ENCODE assay signal across 10 mouse cellular contexts in genomic region chr15:99498781-99499180, GRCm38 (mm10). TPM values are rescaled to one million over a fixed set of nuclear protein-coding genes. Genes with fewer than 3 reads are reported as not detected.
DNase-seq lines count a peak whose midpoint lies in the region; ATAC-seq and TF ChIP-seq lines count a peak whose summit lies in the region.
"Had no signal": no experiment of that assay in that cellular context is flagged by ENCODE, and none has a peak within 500 bp of the region (broad histone marks: within the 10 kb centered on the region; RNA-seq: fewer than 3 reads in every experiment).

No protein-coding gene starts in this region.

- WGBS in intestine, embryonic 14.5 days, result 45% methylated on average over 4 of the region's 4 CpGs
- 34% methylated on average over 4 of the region's 4 CpGs for WGBS in intestine, postnatal 0 days
- WGBS in lung, adult 2 months, result 40% methylated on average over 4 of the region's 4 CpGs

- H3K4me2 ChIP-seq in intestine, embryonic 14.5 days (ENCODE audit: low read length), result no peak overlapping the region
- H3K4me2 ChIP-seq in intestine, postnatal 0 days (replicated peaks; ENCODE audit: low read depth), result no peak overlapping the region

- H3K4me1 ChIP-seq in intestine, embryonic 14.5 days (replicated peaks; ENCODE audit: control insufficient read depth, insufficient read depth, low read length), result peaks cover 22% of the 10 kb centered on the region
- no peaks in the 10 kb centered on the region for H3K4me1 ChIP-seq in intestine, postnatal 0 days (replicated peaks; ENCODE audit: control insufficient read depth, insufficient read depth, low read length)
- peaks cover 20% of the 10 kb centered on the region for H3K4me1 ChIP-seq in lung, adult 2 months (ENCODE audit: control insufficient read depth, insufficient read depth, low read length)

- ATAC-seq in intestine, embryonic 14.5 days (replicated peaks; ENCODE audit: low FRiP score, low TSS enrichment, low read depth), result 0 out of 2 replicates have a peak, but pooled peaks have one; percentile 22
- ATAC-seq in intestine, postnatal 0 days, result no peak
- ATAC-seq in granulocyte monocyte progenitor cell, adult 5-6 weeks (replicated peaks; ENCODE audit: poor library complexity, severe bottlenecking), result no peak
- ATAC-seq: forebrain, embryonic 16.5 days had no signal

- TF ChIP-seq POLR2A in lung, adult 2 months (IDR thresholded peaks at IDR 0.05; ENCODE audit: borderline replicate concordance, extremely low read depth, low read depth, low read length), result no peak; the same call in 1 of the 2 replicates

- no peaks in the 10 kb centered on the region for H3K9me3 ChIP-seq in intestine, embryonic 14.5 days (ENCODE audit: control insufficient read depth, low read length)
- H3K9me3 ChIP-seq in intestine, postnatal 0 days (ENCODE audit: control insufficient read depth), result no peaks in the 10 kb centered on the region

- H3K36me3 ChIP-seq in intestine, embryonic 14.5 days (ENCODE audit: control insufficient read depth, insufficient read depth, low read length), result no peaks in the 10 kb centered on the region
- H3K36me3 ChIP-seq in intestine, postnatal 0 days (ENCODE audit: control insufficient read depth, insufficient read depth), result no peaks in the 10 kb centered on the region

- DNase-seq in intestine, embryonic 14.5 days (ENCODE audit: low spot score), result no peak
- DNase-seq in adrenal gland, adult 2 months, result peak; percentile 84
- peak; percentile 31 to 34 for DNase-seq in heart, postnatal 14 days
- peak; percentile 60 for DNase-seq in lung, adult 2 months
- DNase-seq in right cerebral cortex, adult 18-20 months, result no peak
- DNase-seq in layer of hippocampus, postnatal 14 days (ENCODE audit: low spot score in 2 of 2), result no peak

- no peaks in the 10 kb centered on the region for H3K27me3 ChIP-seq in intestine, embryonic 14.5 days (replicated peaks; ENCODE audit: control insufficient read depth, insufficient read depth, low read length)
- no peaks in the 10 kb centered on the region; the same call in 1 of the 2 replicates for H3K27me3 ChIP-seq in intestine, postnatal 0 days (replicated peaks; ENCODE audit: control insufficient read depth, insufficient read depth, low read length)

- H3K9ac ChIP-seq in intestine, embryonic 14.5 days (ENCODE audit: low read length), result no peak overlapping the region
- no peak overlapping the region for H3K9ac ChIP-seq in intestine, postnatal 0 days (ENCODE audit: low read depth, low read length)

- intact Hi-C loops in heart, postnatal 14 days (cut with DNase I), result loop anchor here (10.0 kb wide), 2 partner anchors 276 to 406 kb away; partner anchors contain the start of gene Cers5

- no peak overlapping the region for H3K4me3 ChIP-seq in intestine, embryonic 14.5 days (ENCODE audit: low read depth, low read length)
- H3K4me3 ChIP-seq in intestine, postnatal 0 days (ENCODE audit: low read depth, low read length), result no peak overlapping the region
- H3K4me3 ChIP-seq in lung, adult 2 months (replicated peaks; ENCODE audit: extremely low read depth, low read depth, low read length), result no peak overlapping the region

- no peak overlapping the region for H3K27ac ChIP-seq in intestine, embryonic 14.5 days (ENCODE audit: low read depth)
- H3K27ac ChIP-seq in intestine, postnatal 0 days (ENCODE audit: low read depth, low read length), result no peak overlapping the region

- TF ChIP-seq CTCF in intestine, postnatal 0 days (IDR thresholded peaks at IDR 0.05; ENCODE audit: low read depth), result no peak
- TF ChIP-seq CTCF in lung, adult 2 months (IDR thresholded peaks at IDR 0.05; ENCODE audit: insufficient read depth, low read length), result no peak

RNA-seq across cellular contexts. Expression of gene Bcdin3d, which starts 24.3 kb away (rescaled TPM):
- 12.4 and 13.7 TPM in 2 replicates for polyA plus RNA-seq in intestine, embryonic 14.5 days (2014; fragmentation: Nextera tagmentation; extraction: Ambion mirVana)
- 12.6 and 13.2 TPM in 2 replicates for polyA plus RNA-seq in intestine, postnatal 0 days (2015; fragmentation: Nextera tagmentation; extraction: Ambion mirVana)
- total RNA-seq in adrenal gland, adult 2 months (2021), result 1 to 10 TPM; 4.5 to 6.4 TPM
- polyA plus RNA-seq in adrenal gland, adult 2 months (2012; rRNA removed), result 3.3 and 4.7 TPM in 2 replicates
- total RNA-seq in heart, postnatal 14 days (2021), result 1 to 10 TPM; 3.9 to 4.9 TPM
- 5.0 and 5.2 TPM in 2 replicates for polyA plus RNA-seq in lung, adult 2 months (2012; rRNA removed)
- 3.1 and 3.6 TPM in 2 replicates for total RNA-seq in granulocyte monocyte progenitor cell, adult 5-6 weeks (2014; fragmentation: Nextera tagmentation)
- 2.9 and 4.2 TPM in 2 replicates for total RNA-seq in granulocyte monocyte progenitor cell, adult 5-6 weeks (2017)
- 1 to 10 TPM; 4.3 to 5.0 TPM for total RNA-seq in layer of hippocampus, postnatal 14 days (2021)

RNA-seq across cellular contexts. Expression of gene Faim2, which starts 29.2 kb away (rescaled TPM):
- polyA plus RNA-seq in intestine, embryonic 14.5 days (2014; fragmentation: Nextera tagmentation; extraction: Ambion mirVana), result 0.41 and 0.42 TPM in 2 replicates
- 1.5 and 1.6 TPM in 2 replicates for polyA plus RNA-seq in intestine, postnatal 0 days (2015; fragmentation: Nextera tagmentation; extraction: Ambion mirVana)
- total RNA-seq in adrenal gland, adult 2 months (2021), result 10 to 100 TPM; 32.2 to 33.3 TPM
- polyA plus RNA-seq in adrenal gland, adult 2 months (2012; rRNA removed), result 8.8 and 14.3 TPM in 2 replicates
- under 1 TPM; 0.12 to 0.74 TPM for total RNA-seq in heart, postnatal 14 days (2021)
- polyA plus RNA-seq in lung, adult 2 months (2012; rRNA removed), result 17.4 and 29.7 TPM in 2 replicates
- total RNA-seq in granulocyte monocyte progenitor cell, adult 5-6 weeks (2014; fragmentation: Nextera tagmentation), result not detected in 2 replicates
- total RNA-seq in granulocyte monocyte progenitor cell, adult 5-6 weeks (2017), result 0.17 TPM in 1 of 2 replicates, not detected in the other
- total RNA-seq in layer of hippocampus, postnatal 14 days (2021), result 100 to 1,000 TPM; 145 to 153 TPM
- polyA plus RNA-seq: liver, adult 2 months had no signal

RNA-seq across cellular contexts. Expression of gene Nckap5l, which starts 41.2 kb away (rescaled TPM):
- polyA plus RNA-seq in intestine, embryonic 14.5 days (2014; fragmentation: Nextera tagmentation; extraction: Ambion mirVana), result 8.9 and 9.3 TPM in 2 replicates
- 1.8 and 2.1 TPM in 2 replicates for polyA plus RNA-seq in intestine, postnatal 0 days (2015; fragmentation: Nextera tagmentation; extraction: Ambion mirVana)
- 10 to 100 TPM; 16.8 to 20.4 TPM for total RNA-seq in adrenal gland, adult 2 months (2021)
- polyA plus RNA-seq in adrenal gland, adult 2 months (2012; rRNA removed), result 35.2 and 43.9 TPM in 2 replicates
- total RNA-seq in heart, postnatal 14 days (2021), result 10 to 100 TPM; 11.2 to 13.6 TPM
- polyA plus RNA-seq in lung, adult 2 months (2012; rRNA removed), result 13.0 and 13.4 TPM in 2 replicates
- 5.0 and 13.4 TPM in 2 replicates for total RNA-seq in granulocyte monocyte progenitor cell, adult 5-6 weeks (2014; fragmentation: Nextera tagmentation)
- 0.26 and 7.5 TPM in 2 replicates for total RNA-seq in granulocyte monocyte progenitor cell, adult 5-6 weeks (2017)
- total RNA-seq in layer of hippocampus, postnatal 14 days (2021), result 10 to 100 TPM; 29.1 to 34.9 TPM

Comparison
In these comparisons a context has a peak if more than half of its experiments do, and no peak if none do; other contexts are left out.
1. DNase-seq: peak in adrenal gland, adult 2 months (single experiment), heart, postnatal 14 days (2 of 2) and lung, adult 2 months (single experiment); none in intestine, embryonic 14.5 days (single experiment), right cerebral cortex, adult 18-20 months (single experiment) and layer of hippocampus, postnatal 14 days (0 of 2).
2. RNA of gene Faim2, which starts 29.2 kb away (total RNA-seq): 145 to 153 TPM in layer of hippocampus, postnatal 14 days and 32.2 to 33.3 TPM in adrenal gland, adult 2 months; 0.12 to 0.74 TPM in heart, postnatal 14 days and 0.17 TPM in granulocyte monocyte progenitor cell, adult 5-6 weeks; every median in the first group is over 10 times any median in the second.